Mouse (Mus musculus): ENCODE measurements around the gene Plcb1.
"Not testable (repeated sequence)": the region's sequence is repeated elsewhere in the genome, so short reads cannot be mapped to it uniquely, and the experiment has no call there.

GRCm38 (mm10) chr2:135380796-135381195 is 594.9 kb downstream of the Plcb1 start:
- not testable (repeated sequence) for TF ChIP-seq GATA1 (IDR thresholded peaks at IDR 0.05; ENCODE audit: borderline replicate concordance, low read length); FLI1 (IDR thresholded peaks at IDR 0.05; ENCODE audit: low read length)

All from megakaryocyte, embryonic 14.5 days (primary cell).